Mouse (Mus musculus): ENCODE measurements at regions not wholly inside any gene's neighbourhood (a gene's known extent, or its start where the extent isn't known, plus 50 kb on each side); places are given as distances from the start of the nearest gene placed in this dataset.

DNA sequence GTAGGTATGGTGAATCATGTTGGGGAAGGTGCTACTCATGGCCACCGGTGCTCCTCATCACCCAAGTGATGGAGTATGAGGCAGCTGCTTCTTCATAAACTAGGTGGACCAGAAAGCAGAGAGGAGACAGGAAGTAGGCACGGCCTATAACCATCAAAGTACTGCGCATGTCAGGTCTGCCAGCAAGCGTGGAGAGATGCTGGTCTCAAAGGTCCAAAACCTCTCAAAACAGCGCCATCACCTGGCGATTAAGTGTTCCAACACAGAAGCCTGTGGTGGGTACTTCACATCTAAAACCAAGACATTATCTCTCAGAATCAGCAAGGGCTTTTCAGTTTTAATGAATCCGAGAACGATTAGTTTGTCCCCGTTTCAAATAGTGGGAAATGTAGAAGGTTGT, 103.1 kb upstream of the Tmpo start:
- 90% methylated on average over 9 of the region's 9 CpGs for WGBS
- H3K9me3 ChIP-seq (ENCODE audit: control insufficient read depth, low read length) = no peaks in the 10 kb centered on the region
- H3K4me3 ChIP-seq (replicated peaks; ENCODE audit: low read length) = no peak overlapping the region
- no peak overlapping the region for H3K27ac ChIP-seq (replicated peaks; ENCODE audit: low read depth, low read length)
- no peaks in the 10 kb centered on the region for H3K4me1 ChIP-seq (ENCODE audit: control insufficient read depth, insufficient read depth, low read length)
- ATAC-seq (ENCODE audit: low FRiP score, low read depth) (no peak), DNase-seq (ENCODE audit: low spot score) (no peak)
- no peaks in the 10 kb centered on the region for H3K36me3 ChIP-seq (ENCODE audit: control insufficient read depth, insufficient read depth, low read length)
- H3K27me3 ChIP-seq (ENCODE audit: control insufficient read depth, insufficient read depth, low read length) = no peaks in the 10 kb centered on the region
- no peak overlapping the region for H3K9ac ChIP-seq (ENCODE audit: low read depth, low read length, severe bottlenecking)
- H3K4me2 ChIP-seq (replicated peaks; ENCODE audit: low read depth, low read length, severe bottlenecking) = no peak overlapping the region
- no peak for TF ChIP-seq POLR2A (IDR thresholded peaks at IDR 0.05; ENCODE audit: borderline replicate concordance, extremely low read depth, insufficient read depth, insufficient read length)

DNA sequence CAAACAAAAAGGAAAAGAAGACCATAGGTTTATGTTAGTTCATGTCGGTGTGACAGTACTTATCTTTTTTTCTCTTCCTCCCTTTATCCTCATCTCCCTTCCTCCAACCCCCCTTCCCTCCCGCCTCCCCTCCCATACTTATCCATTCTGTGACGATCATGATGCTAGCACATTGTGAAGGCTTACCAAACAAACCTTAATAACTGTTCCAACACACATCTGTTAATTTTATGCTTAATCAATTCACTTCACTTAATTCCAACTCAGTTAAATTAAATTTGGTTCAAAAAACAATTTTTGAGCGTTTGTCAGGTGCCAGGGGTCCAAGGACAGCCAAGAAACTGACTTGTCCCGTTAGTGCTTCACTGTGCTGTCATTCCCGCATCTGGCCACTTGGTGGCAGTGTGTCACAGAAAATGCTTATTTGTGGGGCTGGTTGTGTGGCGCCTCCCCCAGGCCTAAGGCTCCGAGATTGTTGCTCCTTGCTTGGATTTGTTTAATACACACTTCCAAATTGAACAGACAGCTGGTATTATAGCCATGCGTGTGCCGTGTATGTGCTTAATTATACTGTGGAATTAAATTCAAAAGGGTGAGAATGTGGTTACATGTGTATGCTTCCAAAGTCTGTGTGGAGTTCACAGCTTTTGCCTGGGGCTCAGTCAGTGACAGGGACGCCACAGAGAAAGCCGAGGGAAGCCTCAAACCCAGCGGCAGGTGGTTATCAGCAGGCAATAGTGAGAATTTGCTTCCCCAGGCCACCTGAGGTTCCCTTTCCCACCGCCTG, 90.0 kb upstream of the Tmpo start:
- no peaks in the 10 kb centered on the region for H3K9me3 ChIP-seq (ENCODE audit: control insufficient read depth, low read length)
- H3K4me1 ChIP-seq (ENCODE audit: control insufficient read depth, insufficient read depth, low read length) = peaks cover 8% of the 10 kb centered on the region
- no peak overlapping the region for H3K27ac ChIP-seq (replicated peaks; ENCODE audit: low read depth, low read length)
- ATAC-seq (ENCODE audit: low FRiP score, low read depth) (peak; percentile 72; the same call in 1 of the 2 replicates), DNase-seq (ENCODE audit: low spot score) (peak; percentile 83)
- peak overlapping the region; percentile 25 for H3K4me2 ChIP-seq (replicated peaks; ENCODE audit: low read depth, low read length, severe bottlenecking)
- 15% methylated on average over 14 of the region's 14 CpGs for WGBS
- H3K4me3 ChIP-seq (replicated peaks; ENCODE audit: low read length) = no peak overlapping the region
- no peak for TF ChIP-seq POLR2A (IDR thresholded peaks at IDR 0.05; ENCODE audit: borderline replicate concordance, extremely low read depth, insufficient read depth, insufficient read length)
- no peaks in the 10 kb centered on the region for H3K36me3 ChIP-seq (ENCODE audit: control insufficient read depth, insufficient read depth, low read length)
- H3K27me3 ChIP-seq (ENCODE audit: control insufficient read depth, insufficient read depth, low read length) = no peaks in the 10 kb centered on the region
- H3K9ac ChIP-seq (ENCODE audit: low read depth, low read length, severe bottlenecking) = no peak overlapping the region

DNA sequence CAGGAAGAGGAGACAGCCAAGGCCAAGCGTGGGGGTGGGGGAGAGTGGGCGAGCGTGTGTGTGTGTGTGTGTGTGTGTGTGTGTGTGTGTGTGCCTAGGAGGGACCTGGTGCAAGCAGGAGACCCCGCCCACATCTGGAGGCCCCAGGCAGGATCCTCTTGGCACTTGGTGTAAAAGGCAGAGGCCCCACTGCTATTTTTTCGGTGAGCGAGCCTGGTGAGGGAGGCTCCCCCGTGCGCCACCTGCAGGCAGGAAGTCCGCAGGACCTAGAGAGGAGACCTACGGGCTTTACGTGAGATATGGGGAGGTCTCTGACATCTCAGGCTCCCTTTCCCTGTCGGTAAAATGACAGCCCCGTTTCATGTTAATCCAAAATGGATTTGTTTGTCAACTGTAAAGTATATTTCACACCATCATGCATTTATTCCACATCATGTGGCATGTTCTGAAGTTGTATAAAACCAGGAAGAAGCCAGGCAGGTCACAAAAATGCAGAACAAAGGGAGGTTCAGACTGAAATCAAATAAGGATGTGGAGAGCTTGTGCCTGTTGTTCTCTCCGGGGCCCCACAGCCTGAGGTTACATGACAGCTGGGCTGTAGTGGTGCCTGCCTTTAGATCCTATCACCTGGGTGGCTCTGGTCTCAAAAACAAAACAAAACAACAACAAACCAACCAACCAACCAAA, 89.3 kb upstream of the Tmpo start:
- peak; percentile 79 for DNase-seq (ENCODE audit: low spot score)
- WGBS = 11% methylated on average over 14 of the region's 14 CpGs
- Histone ChIP-seq H3K9ac (ENCODE audit: low read depth, low read length, severe bottlenecking) (0 out of 2 replicates have a peak overlapping the region, but pooled peaks have one; percentile 21), H3K4me3 (replicated peaks; ENCODE audit: low read length) (no peak overlapping the region), H3K4me1 (ENCODE audit: control insufficient read depth, insufficient read depth, low read length) (peaks cover 8% of the 10 kb centered on the region), H3K36me3 (ENCODE audit: control insufficient read depth, insufficient read depth, low read length) (no peaks in the 10 kb centered on the region), H3K9me3 (ENCODE audit: control insufficient read depth, low read length) (no peaks in the 10 kb centered on the region), H3K27ac (replicated peaks; ENCODE audit: low read depth, low read length) (0 out of 2 replicates have a peak overlapping the region, but pooled peaks have one; percentile 33), H3K4me2 (replicated peaks; ENCODE audit: low read depth, low read length, severe bottlenecking) (peak overlapping the region; percentile 23), H3K27me3 (ENCODE audit: control insufficient read depth, insufficient read depth, low read length) (no peaks in the 10 kb centered on the region)
- TF ChIP-seq POLR2A (IDR thresholded peaks at IDR 0.05; ENCODE audit: borderline replicate concordance, extremely low read depth, insufficient read depth, insufficient read length) = no peak
- ATAC-seq (ENCODE audit: low FRiP score, low read depth) = peak; percentile 80

DNA sequence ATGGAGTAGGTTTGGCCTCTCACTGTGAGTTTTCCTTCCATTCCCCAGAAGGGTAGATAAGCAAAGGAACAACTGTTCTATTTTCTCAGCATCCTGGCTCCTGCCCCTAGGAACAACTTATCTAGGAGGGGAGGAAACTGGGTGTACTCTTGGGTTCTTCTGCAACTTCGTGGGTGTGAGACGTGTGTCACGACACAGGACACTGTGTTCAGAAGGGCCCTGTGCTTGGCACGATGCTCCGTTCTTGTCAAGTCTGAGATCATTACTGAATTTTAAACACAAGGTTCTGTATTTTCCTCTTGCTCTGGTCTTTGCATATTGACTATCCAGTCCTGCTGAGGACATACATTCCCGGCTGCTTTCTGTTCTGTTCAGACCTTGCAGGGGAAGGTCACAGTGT, 86.8 kb upstream of the Tmpo start:
- DNase-seq (ENCODE audit: low spot score) = no peak
- ATAC-seq (ENCODE audit: low FRiP score, low read depth) = no peak
- Histone ChIP-seq H3K4me2 (replicated peaks; ENCODE audit: low read depth, low read length, severe bottlenecking) (no peak overlapping the region), H3K27me3 (ENCODE audit: control insufficient read depth, insufficient read depth, low read length) (no peaks in the 10 kb centered on the region), H3K9ac (ENCODE audit: low read depth, low read length, severe bottlenecking) (no peak overlapping the region), H3K27ac (replicated peaks; ENCODE audit: low read depth, low read length) (no peak overlapping the region), H3K4me1 (ENCODE audit: control insufficient read depth, insufficient read depth, low read length) (peaks cover 8% of the 10 kb centered on the region), H3K4me3 (replicated peaks; ENCODE audit: low read length) (no peak overlapping the region), H3K9me3 (ENCODE audit: control insufficient read depth, low read length) (no peaks in the 10 kb centered on the region), H3K36me3 (ENCODE audit: control insufficient read depth, insufficient read depth, low read length) (no peaks in the 10 kb centered on the region)
- TF ChIP-seq POLR2A (IDR thresholded peaks at IDR 0.05; ENCODE audit: borderline replicate concordance, extremely low read depth, insufficient read depth, insufficient read length) = no peak
- WGBS = 97% methylated on average over 6 of the region's 6 CpGs

DNA sequence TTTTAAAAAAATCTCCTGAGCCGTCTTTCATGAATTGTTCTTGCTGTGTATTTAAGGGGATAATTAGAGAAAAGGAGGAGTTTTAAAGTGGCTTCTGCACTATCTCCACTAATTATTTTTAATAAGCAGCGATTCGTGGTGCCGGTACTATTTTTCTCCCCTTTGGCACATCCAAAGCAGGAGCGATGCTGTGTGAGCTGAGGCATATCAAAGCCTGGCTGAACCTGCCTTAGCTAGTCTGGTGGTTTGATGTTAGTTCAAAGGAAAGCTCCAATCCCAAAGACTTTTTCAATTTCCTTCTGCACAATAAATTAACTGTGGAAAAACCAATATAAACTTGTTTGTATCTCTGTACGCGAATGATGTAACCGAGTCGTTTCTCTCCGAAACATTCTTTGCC, 79.3 kb upstream of the Tmpo start:
- DNase-seq (ENCODE audit: low spot score) (no peak), ATAC-seq (ENCODE audit: low FRiP score, low read depth) (no peak)
- Histone ChIP-seq H3K9me3 (ENCODE audit: control insufficient read depth, low read length) (no peaks in the 10 kb centered on the region), H3K9ac (ENCODE audit: low read depth, low read length, severe bottlenecking) (no peak overlapping the region), H3K4me1 (ENCODE audit: control insufficient read depth, insufficient read depth, low read length) (no peaks in the 10 kb centered on the region), H3K36me3 (ENCODE audit: control insufficient read depth, insufficient read depth, low read length) (no peaks in the 10 kb centered on the region), H3K4me3 (replicated peaks; ENCODE audit: low read length) (no peak overlapping the region), H3K27ac (replicated peaks; ENCODE audit: low read depth, low read length) (no peak overlapping the region), H3K4me2 (replicated peaks; ENCODE audit: low read depth, low read length, severe bottlenecking) (no peak overlapping the region), H3K27me3 (ENCODE audit: control insufficient read depth, insufficient read depth, low read length) (no peaks in the 10 kb centered on the region)
- no peak for TF ChIP-seq POLR2A (IDR thresholded peaks at IDR 0.05; ENCODE audit: borderline replicate concordance, extremely low read depth, insufficient read depth, insufficient read length)
- WGBS = 75% methylated on average over 10 of the region's 10 CpGs

Measured in limb, embryonic 14.5 days (tissue).